Mouse (Mus musculus) lung, adult 2 months (tissue): ENCODE data around the gene Il9r. TPM values are rescaled to one million over a fixed set of nuclear protein-coding genes. Genes with fewer than 3 reads are reported as not detected.

ENCODE experiments used
- DNase-seq: peaks from one replicate; pipeline ENCODE4 v3.0.0; 2022
- H3K4me1 ChIP-seq: fragments of 200-500 bp; 2 replicates; pipeline ENCODE4 v1.6.1; 2011; ENCODE audit warnings: low read length; ENCODE audit not compliant: control insufficient read depth, insufficient read depth
- H3K4me3 ChIP-seq: fragments of 200-500 bp; replicated peaks from 2 replicates; pipeline ENCODE3; 2011; ENCODE audit warnings: low read depth, mild to moderate bottlenecking, control low read depth, low read length; ENCODE audit errors: extremely low read depth
- CTCF ChIP-seq: fragments of 200-500 bp; IDR thresholded peaks from 2 replicates; pipeline ENCODE4 v1.5.1; 2011; ENCODE audit warnings: mild to moderate bottlenecking, low read length, control low read depth; ENCODE audit not compliant: insufficient read depth
- POLR2A ChIP-seq: fragments of 200-500 bp; IDR thresholded peaks from 2 replicates; pipeline ENCODE4 v1.6.1; 2011; ENCODE audit warnings: low read depth, mild to moderate bottlenecking, control low read depth, low read length, borderline replicate concordance; ENCODE audit errors: extremely low read depth
- WGBS: fragments of 180-500 bp; shearing (Covaris S2); methylation state at CpG from one replicate; pipeline ENCODE4 v1.1.7; 2018; 5-methylcytosine and 5-hydroxymethylcytosine counted together
- polyA plus RNA-seq: library from polyadenylated mRNA; depleted of rRNA; stranded (reverse); fragments of >200 nt; gene quantifications from 2 replicates; pipeline ENCODE4 v1.2.3, GENCODE M21; 2012; rRNA removed

Gene Il9r
- polyA plus RNA-seq, 1 experiment = 1.4 TPM

DNA sequence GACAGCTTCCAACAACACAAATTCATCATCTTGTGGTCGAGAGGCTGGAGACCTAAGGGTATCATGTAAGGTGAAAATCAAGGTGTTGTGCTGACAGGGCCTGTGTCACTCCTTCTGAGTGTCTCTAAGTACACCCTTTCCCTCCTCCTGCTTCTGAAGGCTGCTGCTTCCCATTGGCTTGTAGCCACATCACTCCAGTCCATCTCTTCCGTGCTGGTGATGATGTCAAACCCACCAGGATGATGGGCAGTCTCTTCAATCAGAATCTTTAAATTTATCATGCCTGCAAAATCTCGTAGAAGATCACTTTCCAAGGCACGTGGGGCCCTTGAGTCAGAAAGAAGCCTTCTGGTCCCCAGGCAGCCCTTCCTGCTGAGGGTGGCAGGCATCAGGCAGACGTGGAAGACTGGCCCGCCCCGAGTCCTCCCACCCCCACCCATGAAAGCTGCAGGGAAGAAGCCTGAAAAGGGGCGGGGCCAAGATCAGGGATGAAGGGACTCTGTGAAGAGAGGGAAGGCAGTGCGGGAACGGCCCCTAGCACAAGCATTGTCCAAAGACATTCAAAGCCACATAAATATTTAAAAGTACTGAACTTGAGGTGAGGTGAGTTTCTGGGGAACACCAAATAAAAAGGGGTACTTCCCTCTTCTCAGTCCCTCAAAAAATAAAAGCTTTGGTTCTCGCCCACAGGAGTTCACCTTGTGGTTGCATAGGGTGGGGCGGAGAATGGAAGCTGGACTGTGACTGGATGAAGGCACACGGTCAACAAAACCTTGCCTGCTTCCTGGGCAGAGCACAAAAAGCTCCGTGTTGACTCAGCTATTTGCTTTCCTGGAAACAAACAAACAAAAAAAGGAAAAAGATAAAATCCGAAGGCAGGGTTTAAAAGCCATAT, 62.1 kb downstream of the Il9r start:
- 16% methylated on average over 15 of the region's 15 CpGs for WGBS
- Histone ChIP-seq H3K4me1 (0 out of 2 replicates have a peak, but pooled peaks cover 2% of the 10 kb centered on the region), H3K4me3 (no peak overlapping the region)
- DNase-seq = no peak
- TF ChIP-seq POLR2A (no peak), CTCF (no peak)

Other genes starting within 250 kb of the Il9r start
- gene 4930524B15Rik, start 234.7 kb downstream of the Il9r start, polyA plus RNA-seq = 0.05 and 0.06 TPM in 2 replicates
- gene Nsg2, start 199.8 kb downstream of the Il9r start, polyA plus RNA-seq = 1.2 and 1.7 TPM in 2 replicates
- gene Snrnp25, start 5.1 kb upstream of the Il9r start, polyA plus RNA-seq = 12.5 and 16.5 TPM in 2 replicates
- 183 and 195 TPM in 2 replicates for gene Rhbdf1, start 22.0 kb upstream of the Il9r start, polyA plus RNA-seq
- gene Mpg, start 26.2 kb upstream of the Il9r start, polyA plus RNA-seq = 9.8 and 12.4 TPM in 2 replicates
- gene Nprl3, start 67.4 kb upstream of the Il9r start, polyA plus RNA-seq = 77.9 and 85.7 TPM in 2 replicates
- not detected in 2 replicates for gene Hba-x, start 76.1 kb upstream of the Il9r start, polyA plus RNA-seq
- 5,782 and 18,923 TPM in 2 replicates for gene Hba-a1, start 83.2 kb upstream of the Il9r start, polyA plus RNA-seq
- gene Hbq1b, start 86.7 kb upstream of the Il9r start, polyA plus RNA-seq = 0.60 and 1.6 TPM in 2 replicates
- gene Hba-a2, start 96.2 kb upstream of the Il9r start, polyA plus RNA-seq = 11,114 and 27,871 TPM in 2 replicates
- gene Hbq1a, start 99.8 kb upstream of the Il9r start, polyA plus RNA-seq = 1.1 and 1.3 TPM in 2 replicates
- gene Sh3pxd2b, start 147.5 kb upstream of the Il9r start, polyA plus RNA-seq = 8.1 and 10.7 TPM in 2 replicates